29 mouse cellular contexts compared by ENCODE assay signal in genomic region chr10:60019299-60019698, GRCm38 (mm10). TPM values are rescaled to one million over a fixed set of nuclear protein-coding genes. Genes with fewer than 3 reads are reported as not detected.
DNase-seq lines count a peak whose midpoint lies in the region; ATAC-seq and TF ChIP-seq lines count a peak whose summit lies in the region.
"Had no signal": no experiment of that assay in that cellular context is flagged by ENCODE, and none has a peak within 500 bp of the region (broad histone marks: within the 10 kb centered on the region; RNA-seq: fewer than 3 reads in every experiment).

No protein-coding gene starts in this region.

- 77% methylated on average over 2 of the region's 2 CpGs for WGBS in kidney, postnatal 0 days
- WGBS in kidney, embryonic 14.5 days = 73% methylated on average over 2 of the region's 2 CpGs
- 77% methylated on average over 2 of the region's 2 CpGs for WGBS in lung, postnatal 0 days

- peaks cover 19% of the 10 kb centered on the region; the same call in 1 of the 2 replicates for H3K36me3 ChIP-seq in kidney, postnatal 0 days (ENCODE audit: insufficient read depth, low read length)
- H3K36me3 ChIP-seq in kidney, embryonic 14.5 days (ENCODE audit: control insufficient read depth, insufficient read depth, low read length) = peaks cover 26% of the 10 kb centered on the region; the same call in 1 of the 2 replicates
- peaks cover 8% of the 10 kb centered on the region for H3K36me3 ChIP-seq in lung, postnatal 0 days (ENCODE audit: insufficient read depth, low read length)

- H3K4me2 ChIP-seq in kidney, postnatal 0 days (ENCODE audit: low read length) = no peak overlapping the region
- H3K4me2 ChIP-seq in kidney, embryonic 14.5 days (replicated peaks; ENCODE audit: low read depth, low read length) = no peak overlapping the region
- H3K4me2 ChIP-seq in lung, postnatal 0 days (replicated peaks; ENCODE audit: low read depth, low read length) = no peak overlapping the region
- H3K4me2 ChIP-seq: forebrain, embryonic 13.5 days; heart, embryonic 12.5 days; hindbrain, embryonic 15.5 days; liver, embryonic 13.5 days; lung, embryonic 15.5 days; midbrain, embryonic 15.5 days; neural tube, embryonic 12.5 days had no signal

- CTCF ChIA-PET in Patski (lab: Charles Lee) = interaction anchor here (0.6 to 1.3 kb wide), 8 partner anchors 9 to 47 kb away, joined by 3 to 6 read pairs (median 4); no protein-coding TSS in a partner anchor

- TF ChIP-seq EP300 in lung, postnatal 0 days (IDR thresholded peaks at IDR 0.05) = no peak

- peak; percentile 47 for TF ChIP-seq CTCF in kidney, postnatal 0 days (IDR thresholded peaks at IDR 0.05; ENCODE audit: low read depth)
- peak; percentile 14; the same call in 1 of the 2 replicates for TF ChIP-seq CTCF in lung, postnatal 0 days (IDR thresholded peaks at IDR 0.05)
- TF ChIP-seq CTCF in Patski (IDR thresholded peaks at IDR 0.05) = peak; percentile 60

- no peak for ATAC-seq in kidney, postnatal 0 days (replicated peaks; ENCODE audit: low FRiP score, low read depth)
- no peak for ATAC-seq in kidney, embryonic 14.5 days (ENCODE audit: low FRiP score, low TSS enrichment)
- ATAC-seq in lung, postnatal 0 days = no peak
- no peak for ATAC-seq in Patski
- ATAC-seq: activated CD4-positive, CD25-positive, alpha-beta regulatory T cell, adult 4 months; forebrain, embryonic 13.5 days; inflammation-experienced regulatory T-cells, adult 6 months; midbrain, embryonic 15.5 days had no signal

- DNase-seq in kidney, postnatal 0 days (ENCODE audit: low spot score) = no peak
- DNase-seq in lung, postnatal 0 days (ENCODE audit: low spot score) = no peak
- DNase-seq in lung, postnatal 4 days = no peak
- DNase-seq in A20 (ENCODE audit: low read depth, low spot score) (peak; percentile 26), Patski (ENCODE audit: low read depth, low spot score) (no peak)
- DNase-seq in spleen, adult 18-20 months = no peak
- DNase-seq: adrenal gland, adult 2 months; cerebellum, adult 8-10 months; cerebellum, postnatal 25 days; gastrocnemius, postnatal 25 days; heart, adult 11 months; heart, postnatal 10 days; kidney, adult 2 months; kidney, postnatal 10 days; layer of hippocampus, adult 9-11 months; liver, embryonic 13.5 days; right cerebral cortex, postnatal 4 days; thymus, postnatal 4 days had no signal

- H3K9me3 ChIP-seq in kidney, postnatal 0 days (replicated peaks; ENCODE audit: low read length) = no peaks in the 10 kb centered on the region
- no peaks in the 10 kb centered on the region for H3K9me3 ChIP-seq in kidney, embryonic 14.5 days (ENCODE audit: control insufficient read depth, low read length)
- H3K9me3 ChIP-seq in lung, postnatal 0 days (ENCODE audit: low read length) = no peaks in the 10 kb centered on the region
- H3K9me3 ChIP-seq: forebrain, embryonic 13.5 days; heart, embryonic 12.5 days; hindbrain, embryonic 10.5 days; hindbrain, embryonic 15.5 days; liver, embryonic 13.5 days; lung, embryonic 15.5 days; midbrain, embryonic 15.5 days; neural tube, embryonic 12.5 days had no signal

- POLR2A ChIA-PET in Patski (lab: Charles Lee) = no interaction called here

- no peak overlapping the region for H3K4me3 ChIP-seq in kidney, postnatal 0 days (replicated peaks; ENCODE audit: low read depth, low read length)
- H3K4me3 ChIP-seq in kidney, embryonic 14.5 days (ENCODE audit: low read length) = no peak overlapping the region
- no peak overlapping the region for H3K4me3 ChIP-seq in lung, postnatal 0 days (ENCODE audit: low read depth, low read length)
- H3K4me3 ChIP-seq: forebrain, embryonic 13.5 days; heart, embryonic 12.5 days; hindbrain, embryonic 10.5 days; hindbrain, embryonic 15.5 days; liver, embryonic 13.5 days; lung, embryonic 15.5 days; midbrain, embryonic 15.5 days; myocyte; neural tube, embryonic 12.5 days had no signal

- in situ Hi-C loops in Patski (cut with MboI; ENCODE audit: low pct_unique_long_range_greater_than_20kb) = no loop called here

- H3K27me3 ChIP-seq in kidney, postnatal 0 days (ENCODE audit: insufficient read depth, low read length) = no peaks in the 10 kb centered on the region
- no peaks in the 10 kb centered on the region for H3K27me3 ChIP-seq in kidney, embryonic 14.5 days (ENCODE audit: control insufficient read depth, insufficient read depth, low read length)
- no peaks in the 10 kb centered on the region for H3K27me3 ChIP-seq in lung, postnatal 0 days (replicated peaks; ENCODE audit: insufficient read depth, low read length)
- no peaks in the 10 kb centered on the region for H3K27me3 ChIP-seq in Patski
- H3K27me3 ChIP-seq: forebrain, embryonic 13.5 days; heart, embryonic 12.5 days; hindbrain, embryonic 15.5 days; liver, embryonic 13.5 days; lung, embryonic 15.5 days; midbrain, embryonic 15.5 days; neural tube, embryonic 12.5 days had no signal

- H3K4me1 ChIP-seq in kidney, postnatal 0 days (replicated peaks; ENCODE audit: insufficient read depth, low read length) = no peaks in the 10 kb centered on the region
- H3K4me1 ChIP-seq in kidney, embryonic 14.5 days (ENCODE audit: control insufficient read depth, insufficient read depth, low read length) = no peaks in the 10 kb centered on the region
- no peaks in the 10 kb centered on the region for H3K4me1 ChIP-seq in lung, postnatal 0 days (ENCODE audit: insufficient read depth, low read depth, low read length)
- H3K4me1 ChIP-seq: forebrain, embryonic 13.5 days; heart, embryonic 12.5 days; hindbrain, embryonic 10.5 days; hindbrain, embryonic 15.5 days; lung, embryonic 15.5 days; midbrain, embryonic 15.5 days; neural tube, embryonic 12.5 days had no signal

- no peak overlapping the region for H3K9ac ChIP-seq in kidney, postnatal 0 days (ENCODE audit: low read depth, low read length)
- no peak overlapping the region for H3K9ac ChIP-seq in kidney, embryonic 14.5 days (ENCODE audit: low read depth, low read length)
- H3K9ac ChIP-seq in lung, postnatal 0 days (replicated peaks; ENCODE audit: low read depth) = no peak overlapping the region
- H3K9ac ChIP-seq: forebrain, embryonic 13.5 days; heart, embryonic 12.5 days; hindbrain, embryonic 15.5 days; liver, embryonic 13.5 days; lung, embryonic 15.5 days; midbrain, embryonic 15.5 days; neural tube, embryonic 12.5 days had no signal

- H3K27ac ChIP-seq in kidney, postnatal 0 days = no peak overlapping the region
- H3K27ac ChIP-seq in kidney, embryonic 14.5 days (ENCODE audit: low read depth, low read length) = no peak overlapping the region
- no peak overlapping the region for H3K27ac ChIP-seq in lung, postnatal 0 days (ENCODE audit: low read length)
- H3K27ac ChIP-seq: forebrain, embryonic 13.5 days; hindbrain, embryonic 10.5 days; hindbrain, embryonic 15.5 days; liver, embryonic 13.5 days; lung, embryonic 15.5 days; midbrain, embryonic 15.5 days; neural tube, embryonic 12.5 days had no signal

RNA-seq across cellular contexts. Expression of gene Anapc16, which starts 16.4 kb away (rescaled TPM):
- 103 and 106 TPM in 2 replicates for polyA plus RNA-seq in kidney, postnatal 0 days (2015; fragmentation: Nextera tagmentation; extraction: Ambion mirVana)
- 106 and 108 TPM in 2 replicates for polyA plus RNA-seq in kidney, embryonic 14.5 days (2014; fragmentation: Nextera tagmentation; extraction: Ambion mirVana)
- 105 and 117 TPM in 2 replicates for polyA plus RNA-seq in lung, postnatal 0 days (2015; fragmentation: Nextera tagmentation; extraction: Ambion mirVana)
- 67.8 TPM for polyA plus RNA-seq in Patski (2021)

RNA-seq across cellular contexts. Expression of gene Ascc1, which starts 16.7 kb away (rescaled TPM):
- 57.8 and 64.1 TPM in 2 replicates for polyA plus RNA-seq in kidney, postnatal 0 days (2015; fragmentation: Nextera tagmentation; extraction: Ambion mirVana)
- 45.8 and 47.4 TPM in 2 replicates for polyA plus RNA-seq in kidney, embryonic 14.5 days (2014; fragmentation: Nextera tagmentation; extraction: Ambion mirVana)
- polyA plus RNA-seq in lung, postnatal 0 days (2015; fragmentation: Nextera tagmentation; extraction: Ambion mirVana) = 47.2 and 50.0 TPM in 2 replicates
- 34.4 TPM for polyA plus RNA-seq in Patski (2021)
